Mouse (Mus musculus): ENCODE measurements around the gene Hist2h2be.
"Not testable (repeated sequence)": the region's sequence is repeated elsewhere in the genome, so short reads cannot be mapped to it uniquely, and the experiment has no call there.

Gene Hist2h2be

GRCm38 (mm10) chr3:96262216-96262875 lies 41.4 kb downstream of the Hist2h2be start:
- peak; percentile 79 to 89 for DNase-seq (ENCODE audit: low spot score in 2 of 2)

- peak; percentile 96 for DNase-seq (ENCODE audit: low spot score in 2 of 2)
Observed at GRCm38 (mm10) chr3:96262979-96263550, 42.1 kb downstream of the Hist2h2be start, which contains the start of gene Hist2h4. TSS of gene Hist2h4 (minus strand) at chr3:96263311.

- DNase-seq (ENCODE audit: low spot score in 2 of 2): no peak
Observed at GRCm38 (mm10) chr3:96263558-96264403, 42.9 kb downstream of the Hist2h2be start.

GRCm38 (mm10) chr3:96264404-96264949 lies 43.6 kb downstream of the Hist2h2be start:
- no peak for DNase-seq (ENCODE audit: low spot score in 2 of 2)

GRCm38 (mm10) chr3:96266132-96266710 lies 45.3 kb downstream of the Hist2h2be start:
- no peak for DNase-seq (ENCODE audit: low spot score in 2 of 2)

GRCm38 (mm10) chr3:96267541-96267940 lies 46.6 kb downstream of the Hist2h2be start:
- no peak for DNase-seq (ENCODE audit: low spot score in 2 of 2)

GRCm38 (mm10) chr3:96268051-96268775 lies 47.3 kb downstream of the Hist2h2be start, which contains the start of gene Hist2h3b:
TSS of gene Hist2h3b (plus strand) at chr3:96268654.
- peak; percentile 80 to 85 for DNase-seq (ENCODE audit: low spot score in 2 of 2)

- DNase-seq (ENCODE audit: low spot score in 2 of 2): not testable (repeated sequence)
Observed at GRCm38 (mm10) chr3:96268776-96269378, 48.0 kb downstream of the Hist2h2be start.

- DNase-seq (ENCODE audit: low spot score in 2 of 2): peak; percentile 93 to 97
Observed at GRCm38 (mm10) chr3:96269511-96270474, 48.9 kb downstream of the Hist2h2be start, which contains the start of gene Hist2h2bb. TSS of gene Hist2h2bb (plus strand) at chr3:96269752.

All from right cerebral cortex, postnatal 36 days (tissue).